Mouse (Mus musculus): ENCODE data around the gene Tec.

DNA sequence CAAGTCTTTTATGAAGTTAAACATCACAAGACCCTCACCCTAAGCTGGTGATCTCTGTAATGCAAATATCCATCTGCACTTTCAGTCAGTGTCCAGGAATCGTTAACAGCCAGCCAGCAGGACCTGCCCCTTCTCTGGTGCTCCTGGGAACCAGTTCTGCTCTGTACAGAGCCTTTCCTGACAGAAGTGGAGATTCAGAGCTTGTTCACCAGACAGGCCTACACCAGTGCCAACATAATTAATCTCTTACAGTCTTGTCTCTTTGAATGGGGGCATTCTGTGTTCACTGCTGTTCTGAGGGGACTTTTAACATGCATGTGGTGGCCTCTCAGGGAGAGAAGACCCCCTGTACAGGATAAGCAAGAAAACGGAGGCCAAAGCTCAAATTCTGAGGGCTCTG is 29.3 kb downstream of the Tec start:
- TF ChIP-seq USF1 (IDR thresholded peaks at IDR 0.05; ENCODE audit: low read depth, low read length): no peak
- no peak for TF ChIP-seq POLR2A (IDR thresholded peaks at IDR 0.05; ENCODE audit: low read depth, low read length)
- no peak for TF ChIP-seq GABPA (IDR thresholded peaks at IDR 0.05; ENCODE audit: insufficient replicate concordance, low read depth, low read length)
- no peak for TF ChIP-seq POLR2AphosphoS2 (IDR thresholded peaks at IDR 0.05; ENCODE audit: low read depth, low read length)
- TF ChIP-seq TCF12 (IDR thresholded peaks at IDR 0.05; ENCODE audit: low read depth, low read length): no peak
- no peak for TF ChIP-seq CTCF (conservative IDR thresholded peaks at IDR 0.05 in 1 of 2, IDR thresholded peaks at IDR 0.05 in 1 of 2; ENCODE audit: low read depth in 2 of 2, low read length in 2 of 2)
- TF ChIP-seq MEF2A (IDR thresholded peaks at IDR 0.05; ENCODE audit: borderline replicate concordance, low read depth, low read length): no peak
- no peak for TF ChIP-seq MAZ (IDR thresholded peaks at IDR 0.05; ENCODE audit: low read depth, low read length)
- no peak for TF ChIP-seq MAX (IDR thresholded peaks at IDR 0.05; ENCODE audit: low read length)

All from CH12.LX (cell line).